Mouse (Mus musculus): ENCODE measurements around the gene Nlrc3. TPM values are rescaled to one million over a fixed set of nuclear protein-coding genes. Genes with fewer than 3 reads are reported as not detected.

Gene Nlrc3
- polyA plus RNA-seq, 1 experiment from 2014 or later = 2.0 TPM

GRCm38 (mm10) chr16:3929151-3929550 is 47.3 kb downstream of the Nlrc3 start:
- H3K4me2 ChIP-seq = no peak overlapping the region
- no peak for ATAC-seq (ENCODE audit: insufficient read depth)
- no peak for TF ChIP-seq CTCF (IDR thresholded peaks at IDR 0.05; ENCODE audit: low read depth)
- DNase-seq = peak; percentile 16
- H3K36me3 ChIP-seq (ENCODE audit: insufficient read depth) = peaks cover 40% of the 10 kb centered on the region
- H3K9ac ChIP-seq = no peak overlapping the region
- H3K27ac ChIP-seq (ENCODE audit: low read depth) = no peak overlapping the region
- H3K27me3 ChIP-seq (ENCODE audit: insufficient read depth, low read length) = no peaks in the 10 kb centered on the region
- H3K4me1 ChIP-seq (ENCODE audit: insufficient read depth) = no peaks in the 10 kb centered on the region
- 81% methylated on average over 7 of the region's 7 CpGs for WGBS
- no peak overlapping the region for H3K4me3 ChIP-seq (ENCODE audit: low read depth, low read length)
- no peaks in the 10 kb centered on the region for H3K9me3 ChIP-seq (ENCODE audit: low read depth, low read length)

- Histone ChIP-seq H3K9ac (no peak overlapping the region), H3K36me3 (ENCODE audit: insufficient read depth) (peaks cover 37% of the 10 kb centered on the region), H3K4me1 (ENCODE audit: insufficient read depth) (no peaks in the 10 kb centered on the region), H3K27me3 (ENCODE audit: insufficient read depth, low read length) (no peaks in the 10 kb centered on the region), H3K4me3 (ENCODE audit: low read depth, low read length) (no peak overlapping the region), H3K4me2 (no peak overlapping the region), H3K27ac (ENCODE audit: low read depth) (no peak overlapping the region), H3K9me3 (ENCODE audit: low read depth, low read length) (no peaks in the 10 kb centered on the region)
- DNase-seq = peak; percentile 3
- ATAC-seq (ENCODE audit: insufficient read depth) = no peak
- TF ChIP-seq CTCF (IDR thresholded peaks at IDR 0.05; ENCODE audit: low read depth) = no peak
- 35% methylated on average over 1 of the region's 1 CpGs for WGBS
Measured at GRCm38 (mm10) chr16:3928582-3928981, 47.9 kb downstream of the Nlrc3 start.

- TF ChIP-seq CTCF (IDR thresholded peaks at IDR 0.05; ENCODE audit: low read depth) = no peak
- Histone ChIP-seq H3K36me3 (ENCODE audit: insufficient read depth) (peaks cover 47% of the 10 kb centered on the region), H3K9ac (no peak overlapping the region), H3K27me3 (ENCODE audit: insufficient read depth, low read length) (no peaks in the 10 kb centered on the region), H3K9me3 (ENCODE audit: low read depth, low read length) (no peaks in the 10 kb centered on the region), H3K27ac (ENCODE audit: low read depth) (peak overlapping the region; percentile 28; the same call in 1 of the 2 replicates), H3K4me1 (ENCODE audit: insufficient read depth) (no peaks in the 10 kb centered on the region), H3K4me2 (no peak overlapping the region), H3K4me3 (ENCODE audit: low read depth, low read length) (no peak overlapping the region)
- DNase-seq (peak; percentile 47), ATAC-seq (ENCODE audit: insufficient read depth) (peak; percentile 66; the same call in 1 of the 2 replicates)
- 50% methylated on average over 4 of the region's 4 CpGs for WGBS
Measured at GRCm38 (mm10) chr16:3923966-3924365, 52.5 kb downstream of the Nlrc3 start.

GRCm38 (mm10) chr16:3923515-3923914 is 52.9 kb downstream of the Nlrc3 start:
- no peak for DNase-seq
- H3K9ac ChIP-seq = no peak overlapping the region
- 74% methylated on average over 3 of the region's 3 CpGs for WGBS
- H3K4me1 ChIP-seq (ENCODE audit: insufficient read depth) = no peaks in the 10 kb centered on the region
- H3K9me3 ChIP-seq (ENCODE audit: low read depth, low read length) = no peaks in the 10 kb centered on the region
- H3K27ac ChIP-seq (ENCODE audit: low read depth) = 0 out of 2 replicates have a peak overlapping the region, but pooled peaks have one; percentile 22
- no peak for ATAC-seq (ENCODE audit: insufficient read depth)
- no peaks in the 10 kb centered on the region for H3K27me3 ChIP-seq (ENCODE audit: insufficient read depth, low read length)
- no peak overlapping the region for H3K4me3 ChIP-seq (ENCODE audit: low read depth, low read length)
- TF ChIP-seq CTCF (IDR thresholded peaks at IDR 0.05; ENCODE audit: low read depth) = no peak
- H3K36me3 ChIP-seq (ENCODE audit: insufficient read depth) = peaks cover 48% of the 10 kb centered on the region
- H3K4me2 ChIP-seq = no peak overlapping the region

- Histone ChIP-seq H3K27ac (ENCODE audit: low read depth) (no peak overlapping the region), H3K9ac (no peak overlapping the region), H3K27me3 (ENCODE audit: insufficient read depth, low read length) (no peaks in the 10 kb centered on the region), H3K9me3 (ENCODE audit: low read depth, low read length) (no peaks in the 10 kb centered on the region), H3K4me3 (ENCODE audit: low read depth, low read length) (no peak overlapping the region), H3K4me2 (no peak overlapping the region), H3K36me3 (ENCODE audit: insufficient read depth) (peaks cover 44% of the 10 kb centered on the region), H3K4me1 (ENCODE audit: insufficient read depth) (no peaks in the 10 kb centered on the region)
- no peak for TF ChIP-seq CTCF (IDR thresholded peaks at IDR 0.05; ENCODE audit: low read depth)
- WGBS = 85% methylated on average over 2 of the region's 2 CpGs
- ATAC-seq (ENCODE audit: insufficient read depth) = no peak
- DNase-seq = no peak
Measured at GRCm38 (mm10) chr16:3920756-3921155, 55.7 kb downstream of the Nlrc3 start.

- 5% methylated on average over 20 of the region's 20 CpGs for WGBS
- H3K36me3 ChIP-seq (ENCODE audit: insufficient read depth) = peaks cover 36% of the 10 kb centered on the region
- DNase-seq (no peak), ATAC-seq (ENCODE audit: insufficient read depth) (no peak)
- H3K27ac ChIP-seq (ENCODE audit: low read depth) = peak overlapping the region; percentile 72
- no peaks in the 10 kb centered on the region for H3K9me3 ChIP-seq (ENCODE audit: low read depth, low read length)
- no peak for TF ChIP-seq CTCF (IDR thresholded peaks at IDR 0.05; ENCODE audit: low read depth)
- H3K27me3 ChIP-seq (ENCODE audit: insufficient read depth, low read length) = no peaks in the 10 kb centered on the region
- H3K4me3 ChIP-seq (ENCODE audit: low read depth, low read length) = peak overlapping the region; percentile 62
- H3K4me2 ChIP-seq = peak overlapping the region; percentile 83
- no peaks in the 10 kb centered on the region for H3K4me1 ChIP-seq (ENCODE audit: insufficient read depth)
- peak overlapping the region; percentile 75 for H3K9ac ChIP-seq
Measured at GRCm38 (mm10) chr16:3909118-3909517, 67.3 kb downstream of the Nlrc3 start.

GRCm38 (mm10) chr16:3908537-3909111 is 67.8 kb downstream of the Nlrc3 start, which contains the start of the genes 1700037C18Rik and Cluap1:
Gene 1700037C18Rik (minus strand): TSS chr16:3908689.
Gene Cluap1 (plus strand): TSS chr16:3908801.
- DNase-seq (peak; percentile 96), ATAC-seq (ENCODE audit: insufficient read depth) (peak; percentile 99)
- Histone ChIP-seq H3K36me3 (ENCODE audit: insufficient read depth) (peaks cover 36% of the 10 kb centered on the region), H3K4me3 (ENCODE audit: low read depth, low read length) (peak within 1 kb of the TSS; percentile 62), H3K9ac (peak within 1 kb of the TSS; percentile 75), H3K27me3 (ENCODE audit: insufficient read depth, low read length) (no peaks in the 10 kb centered on the region), H3K4me2 (peak within 1 kb of the TSS; percentile 83), H3K4me1 (ENCODE audit: insufficient read depth) (no peaks in the 10 kb centered on the region), H3K27ac (ENCODE audit: low read depth) (peak within 1 kb of the TSS; percentile 72), H3K9me3 (ENCODE audit: low read depth, low read length) (no peaks in the 10 kb centered on the region)
- peak; percentile 83 for TF ChIP-seq CTCF (IDR thresholded peaks at IDR 0.05; ENCODE audit: low read depth)
- under 1% methylated on average over 33 of the region's 33 CpGs for WGBS

All from lung, embryonic 14.5 days (tissue).